Mouse (Mus musculus): ENCODE results near the gene Ppp1r13b. TPM values are rescaled to one million over a fixed set of nuclear protein-coding genes. Genes with fewer than 3 reads are reported as not detected.

The Ppp1r13b gene
- total RNA-seq, 2 experiments from 2014 or later: 92.0 to 104 TPM

DNA sequence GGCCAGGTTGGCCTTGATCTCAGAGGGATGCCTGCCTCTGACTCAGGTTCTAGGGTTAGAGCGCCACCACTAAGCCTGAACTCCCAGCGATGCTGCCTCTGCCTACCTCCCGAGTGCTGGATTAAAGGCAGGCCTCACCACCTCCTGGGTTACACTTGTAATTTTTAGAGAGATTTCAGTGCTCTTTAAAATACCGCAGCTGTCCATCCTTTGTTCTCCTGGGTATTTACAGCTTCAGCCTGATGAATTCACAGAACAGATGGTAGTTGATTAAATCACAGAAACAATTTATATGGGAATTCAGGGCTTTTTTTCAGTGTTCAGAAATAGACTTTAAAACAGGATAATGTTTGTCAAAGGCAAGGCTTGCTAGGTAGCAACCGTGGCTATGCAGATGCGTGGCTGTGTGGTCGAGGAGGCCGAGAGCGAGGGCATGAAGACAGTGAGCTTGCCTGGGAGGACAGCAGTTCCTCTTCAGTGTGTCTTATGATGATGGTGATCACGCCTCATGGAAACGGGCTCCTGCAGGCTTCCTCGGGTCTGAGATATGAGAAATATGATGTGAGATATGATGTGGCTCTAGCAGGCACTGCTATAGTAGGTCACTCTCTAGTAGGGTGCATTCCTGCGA, 116.3 kb downstream of the Ppp1r13b start:
- no peak for DNase-seq

DNA sequence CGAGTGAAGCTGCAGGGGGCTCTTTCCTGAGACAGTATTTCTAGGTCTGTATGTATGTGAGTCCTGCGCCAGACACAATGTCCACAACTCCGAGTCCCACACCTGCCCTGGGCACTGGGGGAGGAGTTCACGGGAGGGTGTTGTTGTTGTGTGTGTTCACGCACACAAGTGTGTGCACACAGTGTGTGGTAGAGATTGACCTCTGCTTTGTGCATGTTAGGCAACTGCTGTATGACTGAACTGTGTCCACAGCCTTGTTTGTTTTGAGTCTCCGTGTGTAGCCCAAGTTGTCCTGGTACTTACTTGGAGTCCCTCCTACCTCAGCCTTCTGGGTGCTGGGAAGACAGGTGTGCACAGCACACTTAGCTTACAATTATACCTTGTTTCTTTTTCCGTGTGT, 117.3 kb downstream of the Ppp1r13b start:
- no peak for DNase-seq

DNA sequence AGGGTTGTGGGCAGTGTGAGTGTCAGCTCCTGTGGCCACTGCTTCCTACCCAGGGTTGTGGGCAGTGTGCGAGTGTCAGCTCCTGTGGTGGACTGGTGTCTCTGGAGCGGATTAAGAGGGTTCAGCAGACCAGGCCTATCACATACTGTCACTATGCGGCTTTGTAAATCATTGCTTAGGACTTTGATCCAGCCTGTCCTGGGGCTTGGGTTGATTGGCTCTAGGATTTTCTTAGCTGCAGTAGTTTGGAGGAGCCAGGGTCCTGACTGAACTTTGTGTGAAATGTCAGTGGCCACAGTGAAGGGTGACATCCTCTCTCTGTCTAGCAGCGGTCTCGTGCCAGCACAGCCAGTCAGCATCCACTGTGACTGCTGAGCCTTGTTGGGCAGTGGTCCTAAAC, 117.8 kb downstream of the Ppp1r13b start:
- no peak for DNase-seq

DNA sequence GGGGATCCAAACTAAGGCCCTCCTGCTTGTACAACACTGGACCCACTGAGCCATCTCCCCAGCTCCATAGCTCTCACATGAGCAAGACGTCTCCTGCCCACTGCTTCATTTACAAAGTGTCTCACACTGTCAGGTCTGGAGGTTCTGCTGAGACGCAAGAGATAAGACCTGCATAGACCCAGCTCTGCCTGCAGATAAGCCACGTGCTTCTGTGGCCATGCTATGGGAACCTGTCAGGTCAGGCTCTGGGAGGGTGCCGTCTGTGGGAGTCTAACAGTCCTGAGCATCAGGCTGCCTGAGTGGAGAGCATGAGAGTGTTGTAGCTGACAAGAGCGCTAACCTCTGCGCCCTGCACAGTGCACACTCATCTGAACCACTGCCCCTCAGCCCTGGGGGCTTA, 120.9 kb downstream of the Ppp1r13b start:
- no peak for DNase-seq

DNA sequence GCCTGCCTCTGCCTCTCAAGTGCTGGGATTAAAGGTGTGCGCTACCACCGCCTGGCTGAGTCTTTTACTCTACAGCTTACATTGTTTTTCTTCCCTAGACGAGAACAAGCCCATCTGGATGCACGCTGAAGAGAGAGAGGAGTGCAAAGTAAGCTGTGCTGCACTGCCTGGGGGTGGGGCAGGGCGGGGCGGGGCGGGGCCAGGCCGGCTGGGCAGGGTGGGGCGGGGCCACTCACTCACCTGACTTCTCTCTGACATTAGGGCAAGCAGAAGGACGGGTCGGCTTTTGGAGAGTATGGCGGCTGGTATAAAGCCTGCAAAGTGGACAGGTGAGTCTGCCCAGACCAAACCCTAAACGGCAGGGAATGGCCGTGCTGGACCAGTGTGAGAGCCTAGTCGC, 122.7 kb downstream of the Ppp1r13b start:
- no peak for DNase-seq

DNA sequence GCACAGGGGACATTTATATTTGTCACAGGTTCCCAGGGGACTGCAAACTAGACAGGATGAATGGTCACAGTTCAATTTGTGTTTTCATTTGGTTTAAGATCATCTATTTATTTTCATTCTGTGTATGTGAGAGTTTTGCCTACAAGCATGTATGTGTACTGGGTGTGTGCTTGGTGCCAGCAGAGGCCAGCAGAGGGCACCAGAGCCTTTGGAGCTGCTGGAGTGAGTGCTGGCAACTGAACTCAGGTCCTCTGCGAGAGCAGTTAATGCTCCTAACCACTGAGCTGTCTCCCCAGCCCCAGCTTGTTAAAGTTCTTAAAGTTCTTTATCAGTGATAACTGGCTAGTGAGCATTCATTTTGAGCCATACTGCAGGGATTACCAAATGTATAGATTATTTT, 128.4 kb downstream of the Ppp1r13b start:
- no peak for DNase-seq

Other genes with a start within 250 kb of the Ppp1r13b start
- gene Ckb, start 235.8 kb downstream of the Ppp1r13b start, total RNA-seq (2021): 1,000 to 10,000 TPM; 1,201 to 1,207 TPM
- gene Trmt61a, start 230.0 kb downstream of the Ppp1r13b start, total RNA-seq (2021): 10 to 100 TPM; 16.1 to 17.4 TPM
- 10 to 100 TPM; 50.1 to 51.3 TPM for gene Bag5, start 194.9 kb downstream of the Ppp1r13b start, total RNA-seq (2021)
- gene Apopt1, start 194.8 kb downstream of the Ppp1r13b start, total RNA-seq (2021): 10 to 100 TPM; 35.7 to 37.9 TPM
- gene Klc1, start 149.3 kb downstream of the Ppp1r13b start, total RNA-seq (2021): 100 to 1,000 TPM; 672 to 713 TPM
- 1 to 10 TPM; 3.4 to 4.5 TPM for gene Xrcc3, start 94.2 kb downstream of the Ppp1r13b start, total RNA-seq (2021)
- gene Zfyve21, start 93.9 kb downstream of the Ppp1r13b start, total RNA-seq (2021): 10 to 100 TPM; 20.8 to 25.4 TPM
- gene Atp5mpl, start 58.9 kb upstream of the Ppp1r13b start, total RNA-seq (2021): 100 to 1,000 TPM; 357 to 419 TPM
- gene Tdrd9, start 63.4 kb upstream of the Ppp1r13b start, total RNA-seq (2021): under 1 TPM; 0.30 to 0.33 TPM
- not detected for gene Rd3l, start 73.2 kb upstream of the Ppp1r13b start, total RNA-seq (2021)
- 1 to 10 TPM; 1.8 to 2.2 TPM for gene Aspg, start 198.6 kb upstream of the Ppp1r13b start, total RNA-seq (2021)
- 1 to 10 TPM; 4.4 to 4.5 TPM for gene Kif26a, start 238.1 kb upstream of the Ppp1r13b start, total RNA-seq (2021)

Data from layer of hippocampus, postnatal 36 days (tissue).